Mouse (Mus musculus) C2C12 (cell line): ENCODE measurements around the gene Snx30. TPM values are rescaled to one million over a fixed set of nuclear protein-coding genes. Genes with fewer than 3 reads are reported as not detected.

Source experiments
- H3K27me3 ChIP-seq: one replicate; pipeline ENCODE4 v1.6.1; 2011; ENCODE audit not compliant: control insufficient read depth, insufficient read depth, insufficient read length
- H3K36me3 ChIP-seq: one replicate; pipeline ENCODE4 v1.6.1; 2011; ENCODE audit not compliant: control insufficient read depth, insufficient read depth
- H3K4me3 ChIP-seq: one replicate; pipeline ENCODE4 v1.5.1; 2011; ENCODE audit warnings: mild to moderate bottlenecking, control low read depth; ENCODE audit not compliant: poor library complexity, insufficient read depth, severe bottlenecking
- H3K79me2 ChIP-seq: one replicate; pipeline ENCODE4 v1.6.1; 2011; ENCODE audit not compliant: control insufficient read depth, insufficient read depth
- H3K79me3 ChIP-seq: one replicate; pipeline ENCODE4 v1.6.1; 2011; ENCODE audit warnings: low read depth, control low read depth
- H3ac ChIP-seq: one replicate; pipeline ENCODE3; 2011; ENCODE audit warnings: low read depth; ENCODE audit not compliant: control insufficient read depth, insufficient read length
- CEBPB ChIP-seq: IDR thresholded peaks from one replicate; pipeline ENCODE4 v1.6.1; 2011; ENCODE audit warnings: low read depth, mild to moderate bottlenecking, control low read depth, moderate library complexity
- CTCF ChIP-seq: IDR thresholded peaks from one replicate; pipeline ENCODE4 v1.5.1; 2011; ENCODE audit not compliant: control insufficient read depth, insufficient read depth, insufficient read length
- FOSL1 ChIP-seq: IDR thresholded peaks from one replicate; pipeline ENCODE4 v1.8.0; 2011; ENCODE audit warnings: mild to moderate bottlenecking, low read length; ENCODE audit not compliant: poor library complexity, insufficient read depth, severe bottlenecking
- MAX ChIP-seq: IDR thresholded peaks from one replicate; pipeline ENCODE4 v1.6.1; 2011; ENCODE audit warnings: mild to moderate bottlenecking, control low read depth
- MYOD1 ChIP-seq: IDR thresholded peaks from one replicate; pipeline ENCODE4 v1.6.1; 2011; ENCODE audit warnings: low read depth; ENCODE audit not compliant: control insufficient read depth, insufficient read length
- MYOG ChIP-seq: IDR thresholded peaks from one replicate; pipeline ENCODE4 v1.6.1; 2011; ENCODE audit not compliant: control insufficient read depth, insufficient read length; ENCODE audit errors: extremely low read depth
- USF1 ChIP-seq: IDR thresholded peaks from one replicate; pipeline ENCODE4 v1.6.1; 2011; ENCODE audit warnings: low read depth, mild to moderate bottlenecking, control low read depth, moderate library complexity
- polyA plus RNA-seq: library from polyadenylated mRNA; unstranded; fragments of >200 nt; fragmentation: generic; extraction: Trizol; gene quantifications from one replicate; pipeline ENCODE4 v1.2.1, GENCODE M21; 2012; ENCODE audit warnings: missing spikeins

Snx30 gene
- polyA plus RNA-seq, 1 experiment: 3.5 TPM

- H3K79me3 ChIP-seq: peaks cover 57% of the 10 kb centered on the region
- TF ChIP-seq MYOD1 (no peak), MYOG (no peak), CEBPB (no peak), FOSL1 (no peak), CTCF (no peak), MAX (no peak), USF1 (no peak)
- peaks cover 53% of the 10 kb centered on the region for H3K36me3 ChIP-seq
- H3K27me3 ChIP-seq: no peaks in the 10 kb centered on the region
- H3K4me3 ChIP-seq: no peak overlapping the region
- H3K79me2 ChIP-seq: peaks cover 77% of the 10 kb centered on the region
- no peak overlapping the region for H3ac ChIP-seq
These were observed 27.8 kb upstream of the Snx30 start for GRCm38 (mm10) chr4:59777828-59778227.

GRCm38 (mm10) chr4:59780568-59780967, 25.1 kb upstream of the Snx30 start:
- H3K79me3 ChIP-seq: peaks cover 64% of the 10 kb centered on the region
- peaks cover 31% of the 10 kb centered on the region for H3K36me3 ChIP-seq
- H3K27me3 ChIP-seq: no peaks in the 10 kb centered on the region
- no peak overlapping the region for H3ac ChIP-seq
- TF ChIP-seq FOSL1 (no peak), MYOD1 (no peak), CTCF (no peak), USF1 (no peak), MAX (no peak), CEBPB (no peak), MYOG (no peak)
- H3K79me2 ChIP-seq: peaks cover 80% of the 10 kb centered on the region
- H3K4me3 ChIP-seq: no peak overlapping the region

DNA sequence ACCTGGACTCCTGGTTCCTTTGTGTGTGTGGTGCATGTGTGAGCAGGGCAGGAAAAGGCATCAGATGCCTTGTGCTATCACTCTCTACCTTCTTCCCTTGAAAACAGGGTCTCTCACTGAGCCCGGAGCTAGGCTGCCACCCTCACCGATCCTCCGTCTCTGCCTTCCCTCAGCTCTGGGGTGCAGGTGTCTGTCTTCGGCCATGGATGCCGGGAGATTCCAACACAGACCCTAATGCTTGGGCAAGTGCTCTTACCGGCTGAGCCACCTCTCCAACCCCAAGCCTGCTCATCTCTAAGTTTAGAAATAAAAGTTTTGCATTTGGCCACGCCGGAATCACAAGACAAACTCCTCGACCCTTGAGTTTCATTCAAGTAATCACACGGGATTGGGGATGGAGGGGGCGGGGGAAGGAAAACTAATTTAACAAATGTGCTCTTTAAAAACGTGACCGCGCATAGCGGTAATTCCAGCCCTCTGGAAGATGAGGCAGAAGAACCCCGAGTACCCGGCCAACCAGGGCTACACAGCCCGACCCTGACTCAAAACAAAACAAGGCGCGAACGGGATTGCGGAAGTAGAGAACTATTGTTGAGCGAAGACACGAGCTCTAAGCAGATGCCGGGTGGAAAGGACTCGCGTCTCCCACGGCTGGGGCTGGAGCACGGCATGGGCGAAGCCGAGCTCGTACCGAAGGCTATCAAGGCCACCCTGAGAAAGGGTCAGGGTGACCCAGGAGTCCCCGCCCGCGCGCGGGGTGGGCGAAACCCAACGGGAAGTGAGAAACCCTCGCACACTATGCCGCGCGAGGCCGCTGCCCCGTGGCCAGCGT, 22.6 kb upstream of the Snx30 start:
- Histone ChIP-seq H3K4me3 (peak overlapping the region; percentile 87), H3K79me2 (peaks cover 55% of the 10 kb centered on the region), H3K36me3 (peaks cover 23% of the 10 kb centered on the region), H3K27me3 (no peaks in the 10 kb centered on the region), H3K79me3 (peaks cover 51% of the 10 kb centered on the region), H3ac (peak overlapping the region; percentile 94)
- TF ChIP-seq FOSL1 (no peak), USF1 (no peak), MAX (no peak), CEBPB (no peak), MYOD1 (no peak), MYOG (no peak), CTCF (no peak)

- peak overlapping the region; percentile 94 for H3ac ChIP-seq
- H3K36me3 ChIP-seq: peaks cover 16% of the 10 kb centered on the region
- TF ChIP-seq CEBPB (no peak), MAX (peak; percentile 54)
These were observed 21.9 kb upstream of the Snx30 start for GRCm38 (mm10) chr4:59783685-59784279.

DNA sequence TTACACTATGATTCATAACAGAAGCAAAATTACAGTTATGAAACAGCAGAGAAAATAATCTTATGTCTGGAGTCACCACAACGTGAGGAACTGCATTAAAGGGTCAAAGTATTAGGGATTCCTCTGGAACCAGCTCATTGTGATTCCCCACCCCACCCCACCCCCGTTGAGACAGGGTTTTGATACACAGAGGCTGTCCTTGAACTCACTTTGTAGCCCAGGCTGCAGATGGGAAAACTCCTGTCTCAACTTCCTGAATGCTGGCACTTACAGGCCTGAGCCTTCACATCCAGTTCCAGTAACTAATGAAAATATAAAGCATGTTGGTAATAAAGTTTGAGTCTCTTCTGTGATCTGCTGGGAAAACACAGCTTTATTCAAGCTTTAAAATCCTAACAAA, 20.2 kb upstream of the Snx30 start:
- TF ChIP-seq CEBPB (no peak), USF1 (no peak), MYOD1 (no peak), MAX (no peak), FOSL1 (no peak), CTCF (no peak), MYOG (no peak)
- Histone ChIP-seq H3ac (no peak overlapping the region), H3K79me2 (peaks cover 32% of the 10 kb centered on the region), H3K36me3 (peaks cover under 1% of the 10 kb centered on the region), H3K79me3 (peaks cover 30% of the 10 kb centered on the region), H3K27me3 (no peaks in the 10 kb centered on the region), H3K4me3 (no peak overlapping the region)

More at GRCm38 (mm10) chr4:59783685-59784279, 21.9 kb upstream of the Snx30 start:
- H3K27me3 ChIP-seq: no peaks in the 10 kb centered on the region
- H3K79me2 ChIP-seq: peaks cover 48% of the 10 kb centered on the region
- peak overlapping the region; percentile 87 for H3K4me3 ChIP-seq
- H3K79me3 ChIP-seq: peaks cover 44% of the 10 kb centered on the region

DNA sequence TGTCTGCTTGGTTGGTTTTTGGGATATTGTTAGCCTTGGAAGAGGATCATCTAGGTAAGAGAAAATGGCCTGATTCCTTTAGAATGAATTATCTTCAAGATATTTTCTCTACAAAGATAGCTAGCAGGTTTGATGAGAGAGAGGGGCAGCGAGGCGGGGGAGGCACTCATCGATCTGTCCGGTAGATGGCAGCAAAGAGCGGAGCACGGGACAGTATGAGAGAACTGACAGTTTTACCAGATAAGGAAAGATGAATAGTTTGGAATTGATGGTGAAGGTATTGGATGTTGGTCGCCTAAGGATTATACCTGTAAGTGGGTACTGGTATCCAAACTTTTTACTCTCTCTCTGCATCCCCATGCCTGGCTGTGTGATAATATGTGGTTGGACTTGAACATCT, 19.0 kb upstream of the Snx30 start:
- Histone ChIP-seq H3ac (no peak overlapping the region), H3K79me2 (peaks cover 19% of the 10 kb centered on the region), H3K36me3 (no peaks in the 10 kb centered on the region), H3K4me3 (no peak overlapping the region), H3K27me3 (peaks cover 2% of the 10 kb centered on the region), H3K79me3 (peaks cover 19% of the 10 kb centered on the region)
- no peak for TF ChIP-seq MYOD1
- no peak for TF ChIP-seq MAX
- peak; percentile 78 for TF ChIP-seq CTCF
- TF ChIP-seq CEBPB: no peak
